Mouse (Mus musculus): ENCODE results near the gene Nfkbie. TPM values are rescaled to one million over a fixed set of nuclear protein-coding genes. Genes with fewer than 3 reads are reported as not detected.
A peak's percentile ranks its signal among the peaks of the same experiment; 100 is the strongest.

The Nfkbie gene
- polyA plus RNA-seq, 1 experiment from 2014 or later = 3.7 TPM

- peak; percentile 90 for DNase-seq (ENCODE audit: low spot score)
- H3K9me3 ChIP-seq = no peaks in the 10 kb centered on the region
- no peaks in the 10 kb centered on the region for H3K27me3 ChIP-seq (ENCODE audit: insufficient read depth, poor library complexity, severe bottlenecking)
- peaks cover 50% of the 10 kb centered on the region for H3K4me1 ChIP-seq
- 18% methylated on average over 2 of the region's 2 CpGs for WGBS
- H3K36me3 ChIP-seq = peaks cover 6% of the 10 kb centered on the region
- no peak overlapping the region for H3K4me3 ChIP-seq
- peak overlapping the region; percentile 63; the same call in 1 of the 2 replicates for H3K27ac ChIP-seq
These were observed 26.1 kb downstream of the Nfkbie start for GRCm38 (mm10) chr17:45581567-45581983.

- H3K4me3 ChIP-seq = no peak overlapping the region
- WGBS = 78% methylated on average over 6 of the region's 6 CpGs
- H3K9me3 ChIP-seq = no peaks in the 10 kb centered on the region
- no peaks in the 10 kb centered on the region for H3K27me3 ChIP-seq (ENCODE audit: insufficient read depth, poor library complexity, severe bottlenecking)
- no peak for DNase-seq (ENCODE audit: low spot score)
- peak overlapping the region; percentile 22; the same call in 1 of the 2 replicates for H3K27ac ChIP-seq
- peaks cover 12% of the 10 kb centered on the region for H3K36me3 ChIP-seq
- peaks cover 50% of the 10 kb centered on the region for H3K4me1 ChIP-seq
These were observed 26.7 kb downstream of the Nfkbie start for GRCm38 (mm10) chr17:45582188-45582587.

- no peaks in the 10 kb centered on the region for H3K9me3 ChIP-seq
- WGBS = 69% methylated on average over 6 of the region's 6 CpGs
- H3K36me3 ChIP-seq = peaks cover 16% of the 10 kb centered on the region
- H3K4me1 ChIP-seq = peaks cover 50% of the 10 kb centered on the region
- no peak overlapping the region for H3K4me3 ChIP-seq
- no peak overlapping the region for H3K27ac ChIP-seq
- no peak for DNase-seq (ENCODE audit: low spot score)
- H3K27me3 ChIP-seq (ENCODE audit: insufficient read depth, poor library complexity, severe bottlenecking) = no peaks in the 10 kb centered on the region
These were observed 27.3 kb downstream of the Nfkbie start for GRCm38 (mm10) chr17:45582715-45583355.

GRCm38 (mm10) chr17:45584096-45584896 is 28.8 kb downstream of the Nfkbie start:
- peaks cover 44% of the 10 kb centered on the region for H3K4me1 ChIP-seq
- H3K9me3 ChIP-seq = no peaks in the 10 kb centered on the region
- no peak for DNase-seq (ENCODE audit: low spot score)
- H3K27me3 ChIP-seq (ENCODE audit: insufficient read depth, poor library complexity, severe bottlenecking) = no peaks in the 10 kb centered on the region
- H3K4me3 ChIP-seq = peak overlapping the region; percentile 28
- H3K36me3 ChIP-seq = peaks cover 30% of the 10 kb centered on the region
- 29% methylated on average over 12 of the region's 12 CpGs for WGBS
- H3K27ac ChIP-seq = peak overlapping the region; percentile 88

GRCm38 (mm10) chr17:45584939-45585678 is 29.6 kb downstream of the Nfkbie start:
- WGBS = 7% methylated on average over 14 of the region's 14 CpGs
- no peaks in the 10 kb centered on the region for H3K9me3 ChIP-seq
- peak overlapping the region; percentile 88 for H3K27ac ChIP-seq
- H3K4me3 ChIP-seq = peak overlapping the region; percentile 28; the same call in 1 of the 2 replicates
- H3K27me3 ChIP-seq (ENCODE audit: insufficient read depth, poor library complexity, severe bottlenecking) = no peaks in the 10 kb centered on the region
- H3K4me1 ChIP-seq = peaks cover 44% of the 10 kb centered on the region
- DNase-seq (ENCODE audit: low spot score) = peak; percentile 94
- H3K36me3 ChIP-seq = peaks cover 38% of the 10 kb centered on the region

GRCm38 (mm10) chr17:45585725-45586448 is 30.4 kb downstream of the Nfkbie start:
- H3K9me3 ChIP-seq = no peaks in the 10 kb centered on the region
- H3K36me3 ChIP-seq = peaks cover 38% of the 10 kb centered on the region
- peak overlapping the region; percentile 88 for H3K27ac ChIP-seq
- peak overlapping the region; percentile 25; the same call in 1 of the 2 replicates for H3K4me3 ChIP-seq
- H3K27me3 ChIP-seq (ENCODE audit: insufficient read depth, poor library complexity, severe bottlenecking) = no peaks in the 10 kb centered on the region
- 56% methylated on average over 23 of the region's 23 CpGs for WGBS
- H3K4me1 ChIP-seq = peaks cover 43% of the 10 kb centered on the region
- no peak for DNase-seq (ENCODE audit: low spot score)

- Histone ChIP-seq H3K9me3 (no peaks in the 10 kb centered on the region), H3K4me3 (no peak overlapping the region), H3K27me3 (ENCODE audit: insufficient read depth, poor library complexity, severe bottlenecking) (no peaks in the 10 kb centered on the region), H3K36me3 (peaks cover 38% of the 10 kb centered on the region), H3K4me1 (peaks cover 44% of the 10 kb centered on the region), H3K27ac (no peak overlapping the region)
- WGBS = 95% methylated on average over 3 of the region's 3 CpGs
- no peak for DNase-seq (ENCODE audit: low spot score)
These were observed 30.9 kb downstream of the Nfkbie start for GRCm38 (mm10) chr17:45586449-45586837.

GRCm38 (mm10) chr17:45588370-45588769 is 32.9 kb downstream of the Nfkbie start:
- Histone ChIP-seq H3K4me3 (no peak overlapping the region), H3K9me3 (no peaks in the 10 kb centered on the region), H3K27me3 (ENCODE audit: insufficient read depth, poor library complexity, severe bottlenecking) (0 out of 2 replicates have a peak, but pooled peaks cover 6% of the 10 kb centered on the region), H3K27ac (no peak overlapping the region), H3K4me1 (peaks cover 51% of the 10 kb centered on the region), H3K36me3 (peaks cover 38% of the 10 kb centered on the region)
- DNase-seq (ENCODE audit: low spot score) = no peak
- WGBS = 90% methylated on average over 7 of the region's 7 CpGs

GRCm38 (mm10) chr17:45589236-45589635 is 33.7 kb downstream of the Nfkbie start:
- peaks cover 15% of the 10 kb centered on the region for H3K27me3 ChIP-seq (ENCODE audit: insufficient read depth, poor library complexity, severe bottlenecking)
- no peak for DNase-seq (ENCODE audit: low spot score)
- 98% methylated on average over 7 of the region's 7 CpGs for WGBS
- peaks cover 55% of the 10 kb centered on the region for H3K4me1 ChIP-seq
- H3K36me3 ChIP-seq = peaks cover 38% of the 10 kb centered on the region
- H3K9me3 ChIP-seq = no peaks in the 10 kb centered on the region
- H3K27ac ChIP-seq = no peak overlapping the region
- no peak overlapping the region for H3K4me3 ChIP-seq

- Histone ChIP-seq H3K4me1 (peaks cover 55% of the 10 kb centered on the region), H3K27me3 (ENCODE audit: insufficient read depth, poor library complexity, severe bottlenecking) (peaks cover 21% of the 10 kb centered on the region), H3K27ac (no peak overlapping the region), H3K36me3 (peaks cover 38% of the 10 kb centered on the region), H3K4me3 (no peak overlapping the region), H3K9me3 (no peaks in the 10 kb centered on the region)
- WGBS = 89% methylated on average over 8 of the region's 8 CpGs
- no peak for DNase-seq (ENCODE audit: low spot score)
These were observed 34.3 kb downstream of the Nfkbie start for GRCm38 (mm10) chr17:45589844-45590243.

- peaks cover 26% of the 10 kb centered on the region for H3K27me3 ChIP-seq (ENCODE audit: insufficient read depth, poor library complexity, severe bottlenecking)
- WGBS = 69% methylated on average over 6 of the region's 6 CpGs
These were observed 34.9 kb downstream of the Nfkbie start for GRCm38 (mm10) chr17:45590410-45590809.

More at GRCm38 (mm10) chr17:45590410-45590809, 34.9 kb downstream of the Nfkbie start:
- Histone ChIP-seq H3K4me3 (no peak overlapping the region), H3K27ac (no peak overlapping the region), H3K4me1 (peaks cover 55% of the 10 kb centered on the region), H3K36me3 (peaks cover 38% of the 10 kb centered on the region), H3K9me3 (no peaks in the 10 kb centered on the region)
- DNase-seq (ENCODE audit: low spot score) = no peak
